Mouse (Mus musculus) Patski (cell line): ENCODE measurements around the gene 4931428L18Rik. TPM values are rescaled to one million over a fixed set of nuclear protein-coding genes. Genes with fewer than 3 reads are reported as not detected.

Experiments used
- ATAC-seq: fragments of 100-300 bp; one replicate; pipeline ENCODE4 v1.8.0; 2021
- CTCF ChIA-PET: fragments of 350-600 bp; sonication (Branson Sonifier 250); formaldehyde crosslinking; loops from one replicate; lab custom pipeline; 2022; ENCODE audit warnings: inconsistent platforms; lab: Charles Lee
- POLR2A ChIA-PET: fragments of 350-600 bp; sonication (Branson Sonifier 250); formaldehyde crosslinking; loops from one replicate; lab custom pipeline; 2022; ENCODE audit warnings: antibody characterized with exemption, inconsistent platforms; lab: Charles Lee
- DNase-seq: peaks from one replicate; pipeline ENCODE4 v3.0.0-alpha.2; 2011; ENCODE audit warnings: low read depth, low spot score
- H3K27me3 ChIP-seq: fragments of 371-371 bp; one replicate; pipeline ENCODE4 v1.5.1; 2021
- CTCF ChIP-seq: fragments of 100-300 bp; IDR thresholded peaks from one replicate; pipeline ENCODE4 v1.5.1; 2021
- in situ Hi-C: fragments of 300-500 bp; cut with MboI; formaldehyde crosslinking; loops from 3 replicates; pipeline ENCODE4 v1.11.1; 2018; ENCODE audit warnings: low pct_unique_long_range_greater_than_20kb, mixed read lengths
- polyA plus RNA-seq: library from polyadenylated mRNA; unstranded; gene quantifications from one replicate; pipeline ENCODE4 v1.2.3, GENCODE M21; 2021

Gene 4931428L18Rik
- not detected for polyA plus RNA-seq

DNA sequence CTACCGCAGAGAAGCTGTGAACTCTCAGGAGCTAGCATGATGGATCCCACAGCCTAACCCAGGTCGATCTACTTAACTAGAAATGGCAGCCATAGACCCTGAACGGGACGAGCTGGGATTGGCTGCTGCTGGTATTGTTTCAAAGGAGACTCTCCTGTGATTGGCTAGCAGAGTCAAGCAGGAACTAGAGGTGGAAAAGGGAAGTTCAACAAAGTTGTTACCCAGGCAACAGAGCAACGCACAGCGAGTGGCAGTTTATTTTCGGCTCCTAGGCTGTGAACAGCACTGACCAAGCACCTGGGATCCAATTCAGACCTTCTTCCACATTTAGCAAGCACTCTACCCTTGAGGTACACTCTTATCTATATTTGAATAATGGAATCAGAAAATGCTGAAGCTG, at the start of gene 4931428L18Rik, which contains the start of gene Pih1d3:
4931428L18Rik (minus strand) TSS at position 121 of the 400 bp plus-strand sequence.
Pih1d3 (plus strand) TSS at position 275 of the 400 bp plus-strand sequence.
- POLR2A ChIA-PET: no interaction called here
- TF ChIP-seq CTCF: no peak
- DNase-seq: no peak
- in situ Hi-C loops: loop anchor here (25.0 kb wide), 1 partner anchor 1790 kb away; no protein-coding TSS in a partner anchor
- H3K27me3 ChIP-seq: peaks cover 19% of the 10 kb centered on the region
- no peak for ATAC-seq
- CTCF ChIA-PET: interaction anchor here (1.1 kb wide), 1 partner anchor 10 kb away, joined by 3 read pairs; no protein-coding TSS in a partner anchor

DNA sequence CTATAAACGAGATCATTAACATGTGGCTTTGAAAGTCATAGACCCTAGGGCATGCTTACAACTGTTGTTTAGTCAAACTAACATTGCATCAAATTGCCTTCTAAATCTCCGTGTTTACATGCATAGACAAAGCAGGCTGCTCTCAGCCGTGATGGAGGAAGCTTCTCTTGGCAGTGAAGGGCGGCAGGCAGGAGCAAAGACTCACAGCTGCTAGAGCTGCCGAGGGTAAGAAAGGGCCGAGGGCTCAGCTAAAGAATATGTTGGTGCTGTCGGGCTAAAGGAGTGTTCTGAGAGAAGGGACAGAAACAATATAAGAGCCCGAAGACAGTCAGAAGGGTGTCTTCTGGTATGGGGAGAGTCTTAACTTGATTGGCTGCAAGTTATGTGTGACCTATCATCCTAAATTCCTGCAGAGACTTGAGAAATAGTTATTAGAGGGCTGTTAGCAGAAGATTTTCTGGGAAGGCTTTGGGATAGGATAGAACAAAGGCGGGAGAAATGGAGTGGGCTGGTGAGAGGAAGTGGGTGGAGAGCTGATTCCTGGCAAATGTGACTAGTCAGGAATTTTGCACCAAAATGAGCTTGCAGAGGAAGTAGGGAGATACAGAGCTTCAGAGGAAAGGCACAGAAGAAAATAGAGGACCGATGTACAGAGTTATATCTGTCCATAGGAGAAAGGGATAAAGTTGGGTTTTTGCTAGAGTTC, 37.9 kb upstream of the 4931428L18Rik start:
- peaks cover 9% of the 10 kb centered on the region for H3K27me3 ChIP-seq
- DNase-seq (no peak), ATAC-seq (no peak)
- in situ Hi-C loops: no loop called here
- TF ChIP-seq CTCF: no peak
- CTCF ChIA-PET: no interaction called here
- POLR2A ChIA-PET: no interaction called here

DNA sequence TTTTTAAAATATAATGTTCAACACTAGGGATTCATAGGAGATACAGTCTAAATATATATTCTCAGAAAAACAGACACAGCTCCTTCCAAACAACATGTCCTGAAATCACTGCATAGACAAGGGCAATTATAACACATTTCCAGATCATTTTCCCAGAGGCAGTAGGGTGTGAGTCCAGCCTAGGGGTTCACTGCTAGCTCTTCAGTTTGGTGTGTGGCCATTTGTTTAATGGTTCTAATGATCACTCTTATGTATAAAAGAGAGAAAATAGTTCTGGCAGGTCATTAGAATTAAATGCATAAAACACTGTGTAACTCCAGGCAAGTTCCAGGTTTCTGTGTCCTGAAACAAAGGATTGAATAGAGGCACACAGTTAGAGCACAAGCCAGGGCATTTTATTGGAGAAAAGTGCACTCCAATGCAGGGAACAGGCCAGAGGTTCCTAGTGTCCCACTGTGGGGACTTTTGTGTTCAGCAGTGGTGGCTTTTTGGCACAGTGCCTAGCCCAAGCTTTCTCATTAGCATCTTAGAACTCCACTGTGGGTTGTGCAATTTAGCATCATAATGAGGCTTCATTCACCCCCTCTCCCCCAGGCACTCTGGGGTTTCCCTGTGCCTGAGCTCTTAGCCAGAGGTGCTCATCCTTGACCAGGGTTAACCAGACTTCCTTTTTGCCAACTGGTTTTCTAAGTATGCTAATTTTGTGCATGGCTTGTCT, 11.0 kb upstream of the 4931428L18Rik start:
- ATAC-seq (peak; percentile 91), DNase-seq (no peak)
- H3K27me3 ChIP-seq: peaks cover 4% of the 10 kb centered on the region
- ChIA-PET CTCF (interaction anchor here (1.2 kb wide), 1 partner anchor 106 kb away, joined by 3 read pairs; no protein-coding TSS in a partner anchor), POLR2A (no interaction called here)
- in situ Hi-C loops: no loop called here
- no peak for TF ChIP-seq CTCF

DNA sequence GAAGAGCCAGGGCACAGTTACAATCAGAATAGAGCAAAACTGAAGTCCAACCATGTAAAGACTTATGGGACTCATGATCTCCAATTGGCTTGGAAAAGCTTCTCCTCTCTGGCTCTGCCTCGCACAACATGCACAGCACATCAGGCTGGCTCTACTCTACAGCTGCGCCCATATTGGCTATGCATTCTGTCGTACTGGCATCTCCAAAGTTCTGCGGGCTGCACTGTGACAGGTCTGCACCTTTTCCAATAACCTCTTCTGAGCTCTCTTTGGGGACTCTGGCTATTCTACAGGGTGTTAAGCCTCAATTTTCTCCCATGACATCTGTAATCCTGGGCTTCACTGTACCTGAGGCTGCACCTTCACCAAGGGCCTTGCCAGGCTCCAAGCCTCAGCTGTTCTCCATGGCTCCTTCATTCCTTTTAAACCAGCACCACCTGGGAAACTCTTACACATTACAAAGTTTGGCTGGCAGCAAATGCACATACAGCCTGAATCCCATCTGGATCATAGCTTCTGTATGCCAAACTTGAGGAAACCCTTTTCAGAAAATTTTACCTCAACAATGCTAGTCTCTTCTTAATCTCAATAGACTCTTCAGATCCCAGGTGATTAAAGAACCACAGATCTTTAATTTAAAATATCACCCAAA, 1.8 kb downstream of the 4931428L18Rik start:
- H3K27me3 ChIP-seq: peaks cover 30% of the 10 kb centered on the region
- in situ Hi-C loops: loop anchor here (25.0 kb wide), 1 partner anchor 1792 kb away; no protein-coding TSS in a partner anchor
- ATAC-seq (no peak), DNase-seq (no peak)
- ChIA-PET POLR2A (no interaction called here), CTCF (interaction anchor here (1.1 to 1.3 kb wide), 3 partner anchors 9 to 122 kb away, joined by 3 to 4 read pairs (median 3); no protein-coding TSS in a partner anchor)
- TF ChIP-seq CTCF: no peak

DNA sequence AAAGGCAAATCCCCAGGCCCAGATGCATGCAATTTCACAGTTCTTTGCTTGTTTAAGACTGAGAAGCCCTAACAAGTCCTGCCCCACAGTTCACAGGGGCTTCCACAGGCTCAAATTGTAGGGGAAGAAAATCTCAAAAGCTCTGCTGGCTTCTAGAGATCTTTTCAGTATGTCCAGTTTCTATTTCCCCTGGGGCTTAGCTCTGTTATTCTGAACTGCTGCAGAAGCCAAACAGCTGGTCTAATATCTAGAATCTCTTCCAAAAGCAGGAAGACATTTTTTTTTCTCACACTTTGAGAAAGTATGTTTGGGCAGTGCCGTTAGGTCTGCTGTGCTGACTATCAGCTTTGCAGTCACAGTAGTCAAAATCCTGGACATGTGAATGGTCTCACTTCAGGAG, 7.7 kb downstream of the 4931428L18Rik start:
- ATAC-seq (no peak), DNase-seq (no peak)
- no peak for TF ChIP-seq CTCF
- POLR2A ChIA-PET: interaction anchor here (0.6 kb wide), 1 partner anchor 121 kb away, joined by 6 read pairs; no protein-coding TSS in a partner anchor
- CTCF ChIA-PET: no interaction called here
- in situ Hi-C loops: loop anchor here (5.0 to 25.0 kb wide), 2 partner anchors 122 to 1797 kb away; no protein-coding TSS in a partner anchor
- H3K27me3 ChIP-seq: peaks cover 32% of the 10 kb centered on the region

DNA sequence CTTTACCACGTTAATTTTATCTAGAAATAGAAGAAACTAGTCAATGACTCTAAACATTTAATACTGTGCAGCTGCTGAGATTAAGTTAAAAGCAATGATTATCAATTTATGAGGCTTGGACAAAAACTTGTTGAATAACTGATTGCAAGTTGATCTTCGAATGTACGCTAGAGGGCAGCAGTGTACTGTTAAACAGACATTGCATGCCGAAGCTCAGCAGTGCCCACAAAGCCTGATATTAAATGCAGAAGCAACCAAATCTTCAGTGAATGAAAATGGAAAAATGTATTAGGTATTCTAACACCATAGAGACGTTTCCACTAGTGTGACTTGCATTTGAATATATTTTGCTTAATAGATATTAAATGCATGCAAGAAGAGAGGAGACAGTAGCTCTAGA, 12.3 kb downstream of the 4931428L18Rik start:
- H3K27me3 ChIP-seq: peaks cover 6% of the 10 kb centered on the region
- ATAC-seq (peak; percentile 51), DNase-seq (no peak)
- CTCF ChIA-PET: interaction anchor here (0.8 to 0.9 kb wide), 2 partner anchors 10 to 54 kb away, joined by 3 to 4 read pairs; no protein-coding TSS in a partner anchor
- in situ Hi-C loops: loop anchor here (5.0 to 25.0 kb wide), 2 partner anchors 127 to 1802 kb away; no protein-coding TSS in a partner anchor
- TF ChIP-seq CTCF: peak; percentile 78
- POLR2A ChIA-PET: no interaction called here

DNA sequence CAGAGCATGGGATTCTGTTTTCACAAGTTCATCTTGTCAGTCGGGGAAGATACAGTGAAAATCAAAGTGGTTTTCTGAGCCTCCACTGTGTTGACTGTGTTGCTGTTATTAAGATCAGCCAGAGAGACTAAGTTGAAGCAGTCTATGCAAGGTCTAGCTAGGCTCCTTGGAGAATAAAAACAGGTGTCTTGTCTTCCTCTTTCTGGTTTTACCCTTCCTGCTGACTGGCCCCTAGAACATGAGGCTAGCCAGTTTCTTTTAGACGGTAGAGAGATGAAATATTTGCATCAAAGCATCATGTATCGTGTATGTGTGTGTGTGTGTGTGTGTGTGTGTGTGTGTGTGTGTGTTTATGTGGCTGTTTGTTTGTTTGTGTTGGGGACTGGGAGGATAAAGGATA, 16.7 kb downstream of the 4931428L18Rik start:
- no peaks in the 10 kb centered on the region for H3K27me3 ChIP-seq
- CTCF ChIA-PET: no interaction called here
- ATAC-seq (no peak), DNase-seq (no peak)
- no peak for TF ChIP-seq CTCF
- in situ Hi-C loops: loop anchor here (25.0 kb wide), 1 partner anchor 1807 kb away; no protein-coding TSS in a partner anchor
- POLR2A ChIA-PET: interaction anchor here (0.6 kb wide), 1 partner anchor 249 kb away, joined by 3 read pairs; no protein-coding TSS in a partner anchor

DNA sequence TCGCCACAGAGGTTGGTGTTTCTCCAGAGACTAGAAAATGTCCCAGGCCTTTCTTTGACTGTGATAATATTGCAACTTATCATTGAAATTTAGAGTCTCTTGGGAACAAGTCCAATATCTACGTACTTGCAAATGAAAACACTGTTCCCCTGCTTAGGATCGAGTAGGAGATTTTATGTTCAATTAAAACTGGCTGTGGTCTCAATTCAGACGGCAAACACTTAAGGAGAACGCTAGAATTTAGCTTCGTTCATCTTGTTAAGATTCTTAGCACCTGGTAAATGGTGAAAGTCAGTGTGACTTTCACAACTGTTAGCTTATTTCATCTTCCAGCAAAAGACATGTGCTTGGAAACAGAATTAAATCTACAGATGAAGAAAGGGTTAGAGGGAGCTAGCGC, 17.1 kb downstream of the 4931428L18Rik start:
- DNase-seq: no peak
- ChIA-PET POLR2A (interaction anchor here (0.6 kb wide), 1 partner anchor 249 kb away, joined by 3 read pairs; no protein-coding TSS in a partner anchor), CTCF (no interaction called here)
- TF ChIP-seq CTCF: no peak
- no peak for ATAC-seq
- no peaks in the 10 kb centered on the region for H3K27me3 ChIP-seq
- in situ Hi-C loops: loop anchor here (25.0 kb wide), 1 partner anchor 1807 kb away; no protein-coding TSS in a partner anchor

DNA sequence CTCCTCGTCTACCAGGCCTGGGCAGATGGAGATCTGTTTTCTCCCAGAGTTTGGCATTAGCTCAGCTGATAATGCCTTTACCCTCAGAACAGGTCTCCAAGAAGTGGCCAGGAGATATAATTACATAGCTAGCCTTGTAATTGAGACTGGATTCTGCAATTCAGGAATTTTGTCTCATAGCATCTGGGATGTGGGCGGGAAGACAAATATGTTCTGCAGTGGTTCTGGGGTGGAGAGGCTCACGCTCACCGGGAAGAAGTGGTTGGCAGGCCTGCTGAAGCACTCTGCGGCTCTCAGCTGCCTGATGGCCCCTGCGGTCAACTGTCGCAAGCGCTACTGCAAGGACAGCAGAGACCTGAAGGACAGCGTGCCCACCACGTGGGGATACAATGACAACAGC, 18.7 kb downstream of the 4931428L18Rik start:
- TF ChIP-seq CTCF: no peak
- ChIA-PET POLR2A (no interaction called here), CTCF (interaction anchor here (1.4 kb wide), 1 partner anchor 10 kb away, joined by 3 read pairs; no protein-coding TSS in a partner anchor)
- in situ Hi-C loops: loop anchor here (25.0 kb wide), 1 partner anchor 1809 kb away; no protein-coding TSS in a partner anchor
- no peaks in the 10 kb centered on the region for H3K27me3 ChIP-seq
- DNase-seq (no peak), ATAC-seq (no peak)

DNA sequence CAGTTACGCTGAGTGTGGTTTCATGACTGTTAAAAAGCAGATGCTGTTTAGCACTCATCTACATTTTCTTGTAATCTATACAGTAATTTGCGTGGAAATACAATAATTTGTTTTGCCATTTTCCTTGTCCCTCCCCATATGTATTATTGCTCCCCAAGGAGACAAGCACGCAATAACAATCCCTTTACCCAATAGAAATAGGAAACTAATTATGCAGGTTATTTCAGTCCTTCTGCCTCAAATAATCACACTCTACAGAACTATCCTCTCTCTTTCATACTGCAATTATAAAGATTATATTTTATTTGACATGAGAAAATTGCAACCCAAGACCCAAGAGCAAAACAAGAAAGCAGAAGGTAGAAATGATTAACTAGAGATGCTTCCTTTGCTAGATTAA, 25.5 kb downstream of the 4931428L18Rik start:
- ATAC-seq (no peak), DNase-seq (no peak)
- in situ Hi-C loops: no loop called here
- TF ChIP-seq CTCF: no peak
- CTCF ChIA-PET: no interaction called here
- POLR2A ChIA-PET: no interaction called here
- peaks cover 3% of the 10 kb centered on the region for H3K27me3 ChIP-seq
